Mouse (Mus musculus) E14TG2a.4 (cell line): ENCODE measurements around the gene Hoxd9.

Experiments
- CTCF ChIP-seq: conservative IDR thresholded peaks from 2 replicates; pipeline ENCODE4 v1.5.1; 2014; ENCODE audit warnings: low read length
- POU5F1 ChIP-seq: IDR thresholded peaks from 2 replicates; pipeline ENCODE4 v1.6.1; 2014; ENCODE audit warnings: low read length, borderline replicate concordance

GRCm38 (mm10) chr2:74692808-74693431 is 4.6 kb upstream of the Hoxd9 start:
- no peak for TF ChIP-seq CTCF
- no peak for TF ChIP-seq POU5F1
